Mouse (Mus musculus): Measurements from ENCODE around the gene Lrrc75a.
A peak's percentile ranks its signal among the peaks of the same experiment; 100 is the strongest.

The Lrrc75a gene

DNA sequence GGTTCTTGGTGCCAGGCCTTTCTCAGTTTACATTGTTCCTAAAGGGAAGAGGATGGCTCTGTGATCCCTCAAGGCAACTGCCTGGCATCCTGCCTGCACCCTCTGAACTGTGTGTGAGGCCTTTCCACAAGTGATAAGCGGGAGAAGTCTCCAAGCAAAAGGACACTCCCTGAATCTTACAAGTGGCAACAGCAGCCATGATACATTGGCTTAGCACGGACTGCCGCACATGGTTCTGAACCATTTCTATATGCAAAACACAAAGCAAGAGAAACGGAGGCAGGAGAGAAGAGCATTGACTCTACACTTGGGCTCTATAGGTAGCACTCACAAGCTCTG is 3.0 kb downstream of the Lrrc75a start:
- no peak for DNase-seq (ENCODE audit: low spot score)

DNA sequence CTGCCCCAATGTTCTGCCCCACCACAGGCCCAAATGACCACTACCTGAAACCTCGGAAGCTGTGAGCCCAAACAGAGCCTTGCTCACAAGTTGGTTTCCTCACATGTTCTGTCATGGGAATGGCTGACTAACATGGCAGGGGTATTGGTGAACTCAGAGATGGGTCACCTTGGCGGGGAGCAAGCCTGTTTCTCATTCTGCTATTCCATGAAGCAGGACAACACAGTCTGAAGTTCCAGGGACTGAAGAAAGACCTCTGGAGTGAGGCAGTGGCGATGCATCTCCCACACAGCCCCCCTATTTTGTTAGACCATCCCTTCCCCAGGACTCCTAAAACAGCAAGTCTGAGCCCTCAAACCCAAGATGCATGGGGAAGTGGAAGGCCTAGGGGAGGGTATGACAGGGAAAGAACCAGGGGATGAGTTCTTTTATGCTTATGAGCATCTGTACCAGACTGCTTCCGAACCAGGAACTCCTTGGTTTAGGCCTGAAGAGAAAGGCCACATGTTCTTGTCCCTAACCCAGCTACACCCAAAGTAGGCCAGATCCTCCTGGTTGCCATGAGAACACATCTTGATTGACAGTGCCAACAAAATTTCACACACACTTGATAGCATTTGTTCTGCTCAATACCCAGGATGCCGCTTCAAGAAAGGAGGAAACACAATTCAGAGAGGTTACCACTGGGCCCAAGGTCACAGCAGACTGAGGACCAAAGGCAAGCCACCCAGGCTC is 3.6 kb downstream of the Lrrc75a start:
- no peak for DNase-seq (ENCODE audit: low spot score)

DNA sequence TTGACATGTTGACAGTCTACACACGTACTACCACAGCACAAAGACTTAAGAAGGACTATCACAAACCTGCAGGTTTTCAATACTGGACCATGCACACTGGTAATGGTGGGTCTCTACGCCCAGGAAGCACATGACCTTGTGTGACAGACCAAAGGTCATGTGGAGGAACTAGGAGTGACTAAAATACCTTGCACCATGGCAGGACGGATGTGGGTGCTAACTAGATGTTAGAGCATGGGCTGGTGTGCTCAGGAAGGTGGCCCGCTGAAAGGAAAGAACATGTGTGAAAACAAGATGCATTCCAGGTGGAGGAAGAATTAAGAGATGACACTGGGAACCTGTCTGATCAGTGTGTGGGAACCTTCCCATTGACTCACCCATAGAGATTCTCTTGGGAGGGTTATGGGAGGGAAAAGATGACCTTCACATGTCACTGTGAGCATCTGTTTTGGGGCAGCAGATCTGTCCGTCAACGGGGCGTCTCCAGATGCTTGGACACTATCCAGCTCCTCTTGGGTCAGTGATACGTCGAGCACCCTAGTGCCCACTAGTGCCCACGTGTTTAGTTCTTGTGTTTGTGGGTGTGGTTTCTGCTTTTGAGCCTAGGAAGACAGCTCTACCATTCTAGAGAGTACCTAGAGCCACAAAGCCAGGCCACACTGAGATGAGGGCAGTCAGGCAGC is 4.5 kb downstream of the Lrrc75a start:
- DNase-seq (ENCODE audit: low spot score): no peak

GRCm38 (mm10) chr11:62643011-62643631 is 5.2 kb downstream of the Lrrc75a start:
- DNase-seq (ENCODE audit: low spot score): no peak

DNA sequence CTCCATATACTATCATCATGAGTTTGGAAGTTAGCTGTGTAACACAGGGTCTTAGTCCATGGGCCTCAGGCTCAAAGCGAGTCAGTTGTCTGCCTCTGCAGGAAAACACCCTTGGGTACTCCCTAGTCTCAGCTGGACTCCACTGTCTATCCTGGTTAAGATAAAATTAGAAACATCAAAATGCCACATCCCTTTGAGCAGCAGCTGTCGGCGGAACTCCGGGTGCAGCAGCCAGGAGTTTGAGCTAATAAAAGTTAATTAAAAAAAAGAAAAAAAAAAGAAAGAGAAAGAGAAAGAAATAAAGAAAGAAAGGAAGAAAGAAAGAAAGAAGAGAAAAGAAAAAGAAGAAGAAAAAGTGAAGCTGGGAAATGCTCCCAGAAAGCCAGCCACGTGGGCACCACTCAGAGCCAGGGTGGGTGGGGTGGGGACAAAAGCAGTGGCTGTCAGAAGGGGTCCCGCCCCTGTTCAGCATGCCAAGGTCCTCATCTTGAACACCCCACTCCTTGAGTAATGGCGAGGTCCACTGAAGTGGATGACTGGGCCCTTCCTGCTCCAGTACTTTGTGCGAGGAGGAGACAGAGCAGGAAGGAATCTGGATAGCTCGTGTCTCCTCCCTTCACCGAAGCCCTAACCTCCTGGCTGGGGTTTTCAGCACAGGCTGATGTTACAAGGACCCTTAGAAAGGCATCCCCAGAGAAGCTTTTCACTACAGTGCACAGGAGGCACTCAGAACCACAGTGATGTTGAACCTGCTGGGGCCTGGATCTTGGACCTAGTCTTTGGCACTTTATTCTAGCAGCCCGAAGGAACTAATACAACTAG is 6.1 kb downstream of the Lrrc75a start:
- DNase-seq (ENCODE audit: low spot score): no peak

DNA sequence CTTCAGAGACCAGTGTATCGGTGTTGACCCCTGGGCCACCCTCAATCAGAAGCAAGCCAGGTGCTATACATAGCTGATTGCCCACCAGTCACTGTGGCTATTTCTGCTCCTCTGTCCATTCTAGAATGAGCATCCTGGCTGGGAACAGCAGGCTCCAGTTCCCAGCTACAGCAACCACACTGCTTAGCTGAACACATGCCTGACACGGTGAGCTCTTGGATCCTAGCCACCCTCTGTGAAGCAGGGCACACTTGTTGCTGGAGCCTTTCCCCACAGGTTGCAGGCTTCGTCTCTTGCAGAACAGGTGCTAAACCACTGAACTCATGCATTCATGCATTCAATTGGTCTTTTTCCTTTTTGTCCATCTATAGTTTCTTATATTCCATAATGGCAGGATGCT is 7.9 kb downstream of the Lrrc75a start:
- no peak for DNase-seq (ENCODE audit: low spot score)

- no peak for DNase-seq (ENCODE audit: low spot score)
These were observed 9.9 kb downstream of the Lrrc75a start for GRCm38 (mm10) chr11:62638402-62638801.

- DNase-seq (ENCODE audit: low spot score): no peak
These were observed 10.5 kb downstream of the Lrrc75a start for GRCm38 (mm10) chr11:62637806-62638205.

GRCm38 (mm10) chr11:62637401-62637800 is 10.9 kb downstream of the Lrrc75a start:
- DNase-seq (ENCODE audit: low spot score): no peak

GRCm38 (mm10) chr11:62636840-62637221 is 11.5 kb downstream of the Lrrc75a start:
- no peak for DNase-seq (ENCODE audit: low spot score)

DNA sequence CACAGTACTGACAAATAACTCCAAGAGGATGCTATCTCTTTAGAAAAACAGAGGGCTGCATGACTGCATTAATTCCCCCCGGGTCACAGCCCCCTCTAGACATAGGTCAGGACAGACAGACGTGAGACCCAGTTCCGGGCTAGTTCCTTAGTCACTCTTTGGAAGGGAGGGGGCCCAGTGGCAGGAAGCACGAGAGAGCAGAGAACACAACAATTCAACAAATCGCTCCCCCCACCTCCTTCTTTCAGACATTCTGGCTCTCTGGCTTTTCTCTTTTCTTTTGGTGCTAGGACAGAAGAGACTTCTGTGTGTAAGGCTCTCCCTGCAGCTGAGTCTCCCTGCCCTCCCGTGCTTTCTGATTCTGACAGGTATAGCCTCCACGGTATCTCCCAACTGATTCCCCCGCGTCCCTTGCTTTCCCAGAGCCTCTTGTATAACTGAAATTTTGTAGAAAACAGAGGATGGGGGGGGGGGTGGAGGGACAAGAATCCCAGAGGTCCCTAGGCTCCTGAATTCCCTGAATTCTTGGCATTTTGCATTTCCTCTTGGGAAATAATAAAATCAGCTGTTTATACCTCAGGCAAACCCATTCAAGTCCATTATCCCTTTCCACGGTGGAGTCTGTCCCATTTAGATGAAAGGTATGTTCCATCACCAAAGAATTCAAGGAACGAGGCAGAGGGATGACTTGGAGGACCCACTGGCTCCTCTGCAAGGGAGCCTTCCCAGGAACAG is 12.1 kb downstream of the Lrrc75a start:
- no peak for DNase-seq (ENCODE audit: low spot score)

DNA sequence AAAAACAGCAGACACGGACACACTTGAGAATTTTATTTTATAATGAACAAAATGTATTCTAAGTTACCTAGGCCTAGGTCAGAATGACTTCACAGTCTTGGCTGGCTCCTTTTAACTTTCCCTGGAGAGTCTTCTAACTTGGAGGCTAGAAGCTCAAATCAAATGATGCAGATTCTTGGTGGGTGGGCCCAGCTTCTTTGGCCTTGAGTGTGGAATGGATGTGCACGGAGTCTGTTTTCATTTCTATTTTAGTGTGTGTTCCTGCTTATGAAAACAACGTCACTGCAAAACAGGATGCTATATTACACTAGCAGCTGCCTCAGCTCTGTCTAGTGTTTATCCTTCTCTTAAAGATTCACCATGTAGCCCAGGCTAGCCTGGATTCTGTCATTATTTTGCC is 12.9 kb downstream of the Lrrc75a start:
- DNase-seq (ENCODE audit: low spot score): no peak

GRCm38 (mm10) chr11:62631138-62631537 is 17.2 kb downstream of the Lrrc75a start:
- DNase-seq (ENCODE audit: low spot score): no peak

DNA sequence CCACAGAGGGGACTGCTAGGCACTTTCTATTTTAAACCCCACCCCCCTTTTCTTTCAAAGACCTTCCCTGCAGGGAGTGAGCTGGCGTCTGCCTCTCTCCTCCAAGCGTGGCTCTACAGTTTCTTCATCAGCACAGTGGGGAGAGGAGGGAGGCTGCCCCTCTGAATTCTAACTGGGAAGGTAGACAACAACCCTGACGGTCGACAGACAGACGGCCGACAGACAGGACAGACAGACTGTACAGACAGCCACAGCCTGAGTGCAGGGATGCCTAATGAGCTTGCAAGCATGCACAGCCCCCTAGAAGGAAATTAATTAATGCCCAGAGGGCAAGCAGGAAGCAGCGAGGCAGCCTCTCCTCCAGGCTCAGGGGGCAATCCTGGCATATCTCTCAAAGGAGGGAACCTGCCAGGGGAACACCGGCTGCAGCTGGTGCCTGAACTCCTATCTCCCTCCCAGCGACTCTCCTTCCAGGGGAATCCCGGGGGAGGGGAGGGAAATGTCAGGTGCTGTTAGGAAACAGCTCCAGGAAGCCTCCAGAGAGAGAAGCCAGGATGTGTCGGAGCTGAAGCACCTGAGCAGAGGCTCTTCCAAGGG is 18.0 kb downstream of the Lrrc75a start:
- peak; percentile 32 for DNase-seq (ENCODE audit: low spot score)

DNA sequence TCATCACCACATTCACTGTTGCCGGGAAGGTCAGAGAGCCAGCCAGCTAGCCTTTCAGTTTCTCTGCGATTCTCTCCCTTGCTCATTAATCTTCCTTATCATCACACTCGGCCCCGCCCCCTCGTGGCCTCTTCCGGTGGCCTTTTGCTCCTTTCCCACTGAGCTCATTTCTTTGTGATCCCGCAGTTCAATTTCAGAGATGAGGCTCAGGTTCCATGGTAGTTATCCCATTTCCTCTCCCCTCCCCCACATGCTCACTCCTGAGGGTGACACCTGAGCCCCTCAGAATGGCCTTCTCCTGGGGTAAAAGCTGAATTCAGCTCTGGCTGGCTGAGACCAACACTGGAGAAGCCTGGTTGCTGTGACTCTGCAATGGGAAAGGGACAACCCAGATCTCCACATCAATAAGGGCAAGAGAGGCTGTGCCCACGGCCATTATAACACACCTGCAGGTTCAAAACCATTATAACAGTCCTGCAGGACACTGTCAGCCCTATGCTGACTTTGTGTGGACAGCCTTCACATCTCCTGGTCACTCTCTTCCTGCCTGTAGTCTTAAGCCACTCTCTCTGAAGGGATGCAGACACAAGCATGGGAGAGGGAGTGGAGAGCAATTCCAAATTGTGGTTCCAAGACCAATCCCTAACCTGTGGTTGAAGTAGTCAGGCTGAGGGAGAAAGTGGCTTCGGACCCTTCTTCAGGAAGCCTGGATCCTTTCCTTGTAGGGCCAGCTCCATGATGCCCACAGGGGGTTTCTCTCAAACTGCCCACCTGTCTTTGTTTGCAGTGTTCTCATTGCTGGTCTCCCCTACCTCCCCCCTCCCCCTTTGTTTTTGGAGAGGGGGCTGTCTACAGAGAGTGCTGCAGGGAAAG is 18.7 kb downstream of the Lrrc75a start:
- DNase-seq (ENCODE audit: low spot score): peak; percentile 73

DNA sequence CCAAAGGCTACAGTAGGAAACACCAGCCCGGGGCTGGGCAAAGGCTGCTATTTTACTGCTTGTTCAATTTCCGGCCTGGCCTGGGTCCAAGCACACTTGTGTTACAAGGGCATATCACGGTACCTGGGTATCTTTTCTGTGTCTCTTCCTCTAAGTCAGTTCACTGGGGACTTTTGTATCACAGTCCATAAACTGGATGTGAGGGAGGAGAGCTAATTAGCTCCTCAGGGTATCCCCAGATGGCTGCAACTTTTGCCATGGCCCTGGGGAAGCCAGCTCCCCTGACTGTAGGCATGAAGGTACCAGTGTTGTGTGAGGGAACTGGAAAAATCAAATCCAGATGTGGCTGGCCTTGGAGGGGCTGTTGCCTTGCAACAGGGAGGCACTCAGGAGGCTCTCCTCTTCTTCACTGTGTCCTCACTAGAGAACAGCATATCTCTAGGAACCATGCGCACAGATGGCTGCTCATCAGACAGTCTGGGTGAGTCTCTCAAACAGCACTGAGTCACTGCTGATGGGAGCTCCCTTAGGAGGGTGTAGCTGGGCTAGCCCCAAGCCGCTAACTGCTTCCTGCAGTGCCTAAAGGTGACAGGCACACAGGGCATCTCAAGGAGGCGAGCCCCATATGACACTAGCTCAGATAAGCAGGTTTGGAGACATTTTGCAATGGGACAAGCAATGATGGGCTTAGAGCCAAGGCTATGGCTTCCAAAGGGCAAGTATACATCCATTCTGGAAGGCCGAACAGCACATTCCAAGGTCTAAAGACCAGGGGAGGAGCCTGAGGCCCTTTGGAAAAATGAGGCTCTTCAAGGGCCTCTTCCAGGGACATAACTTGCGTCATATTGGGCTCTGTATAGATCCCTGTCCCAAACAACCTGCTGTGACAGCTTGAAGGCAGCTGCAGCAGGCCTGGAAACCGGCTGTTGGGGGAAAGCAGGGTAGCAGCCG is 23.7 kb downstream of the Lrrc75a start:
- peak; percentile 64 for DNase-seq (ENCODE audit: low spot score)

GRCm38 (mm10) chr11:62622850-62623249 is 25.5 kb downstream of the Lrrc75a start:
- no peak for DNase-seq (ENCODE audit: low spot score)

GRCm38 (mm10) chr11:62621586-62622283 is 26.6 kb downstream of the Lrrc75a start:
- no peak for DNase-seq (ENCODE audit: low spot score)

- no peak for DNase-seq (ENCODE audit: low spot score)
These were observed 27.2 kb downstream of the Lrrc75a start for GRCm38 (mm10) chr11:62621079-62621478.
